Mouse (Mus musculus): ENCODE data around the gene Nrp2. TPM values are rescaled to one million over a fixed set of nuclear protein-coding genes. Genes with fewer than 3 reads are reported as not detected.

Gene Nrp2
- polyA plus RNA-seq, 1 experiment, result 9.1 TPM

- TF ChIP-seq POLR2A (IDR thresholded peaks at IDR 0.05; ENCODE audit: borderline replicate concordance, insufficient read depth, low read length) (no peak), CTCF (IDR thresholded peaks at IDR 0.05; ENCODE audit: borderline replicate concordance, insufficient read depth, low read depth, low read length) (no peak)
- DNase-seq, result no peak
- Histone ChIP-seq H3K27ac (ENCODE audit: insufficient read depth, low read length) (no peak overlapping the region), H3K4me3 (replicated peaks; ENCODE audit: insufficient read depth, low read depth, low read length) (no peak overlapping the region), H3K4me1 (ENCODE audit: control insufficient read depth, insufficient read depth, low read length) (no peaks in the 10 kb centered on the region), H3K27me3 (ENCODE audit: control insufficient read depth, insufficient read depth, low read length) (no peaks in the 10 kb centered on the region; the same call in 1 of the 2 replicates)
- WGBS, result 93% methylated on average over 2 of the region's 2 CpGs
These were observed 23.6 kb upstream of the Nrp2 start for GRCm38 (mm10) chr1:62679466-62679865.

- no peak overlapping the region for H3K4me3 ChIP-seq (replicated peaks; ENCODE audit: insufficient read depth, low read depth, low read length)
- TF ChIP-seq CTCF (IDR thresholded peaks at IDR 0.05; ENCODE audit: borderline replicate concordance, insufficient read depth, low read depth, low read length) (no peak), POLR2A (IDR thresholded peaks at IDR 0.05; ENCODE audit: borderline replicate concordance, insufficient read depth, low read length) (no peak)
- no peaks in the 10 kb centered on the region for H3K4me1 ChIP-seq (ENCODE audit: control insufficient read depth, insufficient read depth, low read length)
- no peaks in the 10 kb centered on the region; the same call in 1 of the 2 replicates for H3K27me3 ChIP-seq (ENCODE audit: control insufficient read depth, insufficient read depth, low read length)
- H3K27ac ChIP-seq (ENCODE audit: insufficient read depth, low read length), result no peak overlapping the region
- 16% methylated on average over 21 of the region's 21 CpGs for WGBS
- no peak for DNase-seq
These were observed 20.4 kb upstream of the Nrp2 start for GRCm38 (mm10) chr1:62682456-62683385.

GRCm38 (mm10) chr1:62683498-62683897 lies 19.6 kb upstream of the Nrp2 start:
- Histone ChIP-seq H3K27me3 (ENCODE audit: control insufficient read depth, insufficient read depth, low read length) (no peaks in the 10 kb centered on the region; the same call in 1 of the 2 replicates), H3K27ac (ENCODE audit: insufficient read depth, low read length) (no peak overlapping the region), H3K4me1 (ENCODE audit: control insufficient read depth, insufficient read depth, low read length) (no peaks in the 10 kb centered on the region), H3K4me3 (replicated peaks; ENCODE audit: insufficient read depth, low read depth, low read length) (no peak overlapping the region)
- no peak for TF ChIP-seq POLR2A (IDR thresholded peaks at IDR 0.05; ENCODE audit: borderline replicate concordance, insufficient read depth, low read length)
- no peak for TF ChIP-seq CTCF (IDR thresholded peaks at IDR 0.05; ENCODE audit: borderline replicate concordance, insufficient read depth, low read depth, low read length)
- DNase-seq, result no peak
- 90% methylated on average over 2 of the region's 2 CpGs for WGBS

- Histone ChIP-seq H3K27ac (ENCODE audit: insufficient read depth, low read length) (no peak overlapping the region), H3K4me3 (replicated peaks; ENCODE audit: insufficient read depth, low read depth, low read length) (no peak overlapping the region), H3K4me1 (ENCODE audit: control insufficient read depth, insufficient read depth, low read length) (no peaks in the 10 kb centered on the region), H3K27me3 (ENCODE audit: control insufficient read depth, insufficient read depth, low read length) (no peaks in the 10 kb centered on the region; the same call in 1 of the 2 replicates)
- TF ChIP-seq CTCF (IDR thresholded peaks at IDR 0.05; ENCODE audit: borderline replicate concordance, insufficient read depth, low read depth, low read length) (no peak), POLR2A (IDR thresholded peaks at IDR 0.05; ENCODE audit: borderline replicate concordance, insufficient read depth, low read length) (no peak)
- no peak for DNase-seq
- WGBS, result 78% methylated on average over 8 of the region's 8 CpGs
These were observed 15.6 kb upstream of the Nrp2 start for GRCm38 (mm10) chr1:62687511-62687910.

GRCm38 (mm10) chr1:62691175-62691574 lies 11.9 kb upstream of the Nrp2 start:
- 93% methylated on average over 6 of the region's 6 CpGs for WGBS
- Histone ChIP-seq H3K27ac (ENCODE audit: insufficient read depth, low read length) (no peak overlapping the region), H3K4me3 (replicated peaks; ENCODE audit: insufficient read depth, low read depth, low read length) (no peak overlapping the region), H3K4me1 (ENCODE audit: control insufficient read depth, insufficient read depth, low read length) (no peaks in the 10 kb centered on the region), H3K27me3 (ENCODE audit: control insufficient read depth, insufficient read depth, low read length) (no peaks in the 10 kb centered on the region)
- no peak for DNase-seq
- TF ChIP-seq CTCF (IDR thresholded peaks at IDR 0.05; ENCODE audit: borderline replicate concordance, insufficient read depth, low read depth, low read length) (no peak), POLR2A (IDR thresholded peaks at IDR 0.05; ENCODE audit: borderline replicate concordance, insufficient read depth, low read length) (no peak)

- WGBS, result 67% methylated on average over 6 of the region's 6 CpGs
- DNase-seq, result no peak
These were observed 6.6 kb upstream of the Nrp2 start for GRCm38 (mm10) chr1:62696312-62696982.

GRCm38 (mm10) chr1:62696983-62697341 lies 6.1 kb upstream of the Nrp2 start:
- DNase-seq, result peak in 1 of 2 experiments; percentile 20
- Histone ChIP-seq H3K27me3 (ENCODE audit: control insufficient read depth, insufficient read depth, low read length) (no peaks in the 10 kb centered on the region), H3K4me3 (replicated peaks; ENCODE audit: insufficient read depth, low read depth, low read length) (no peak overlapping the region), H3K27ac (ENCODE audit: insufficient read depth, low read length) (no peak overlapping the region), H3K4me1 (ENCODE audit: control insufficient read depth, insufficient read depth, low read length) (no peaks in the 10 kb centered on the region)
- TF ChIP-seq CTCF (IDR thresholded peaks at IDR 0.05; ENCODE audit: borderline replicate concordance, insufficient read depth, low read depth, low read length) (peak; percentile 37; the same call in 1 of the 2 replicates), POLR2A (IDR thresholded peaks at IDR 0.05; ENCODE audit: borderline replicate concordance, insufficient read depth, low read length) (no peak)
- 23% methylated on average over 9 of the region's 9 CpGs for WGBS

More at GRCm38 (mm10) chr1:62696312-62696982, 6.6 kb upstream of the Nrp2 start:
- no peak overlapping the region for H3K27ac ChIP-seq (ENCODE audit: insufficient read depth, low read length)
- no peaks in the 10 kb centered on the region for H3K27me3 ChIP-seq (ENCODE audit: control insufficient read depth, insufficient read depth, low read length)
- TF ChIP-seq CTCF (IDR thresholded peaks at IDR 0.05; ENCODE audit: borderline replicate concordance, insufficient read depth, low read depth, low read length), result no peak
- TF ChIP-seq POLR2A (IDR thresholded peaks at IDR 0.05; ENCODE audit: borderline replicate concordance, insufficient read depth, low read length), result no peak
- H3K4me3 ChIP-seq (replicated peaks; ENCODE audit: insufficient read depth, low read depth, low read length), result no peak overlapping the region
- H3K4me1 ChIP-seq (ENCODE audit: control insufficient read depth, insufficient read depth, low read length), result no peaks in the 10 kb centered on the region

Measured in cerebellum, adult 2 months (tissue).